Mouse (Mus musculus) spleen, adult 12 weeks (tissue): ENCODE data around the gene Zfp324.
"Not testable (repeated sequence)": the region's sequence is repeated elsewhere in the genome, so short reads cannot be mapped to it uniquely, and the experiment has no call there.

Source experiments
- DNase-seq: peaks from one replicate; pipeline ENCODE4 v3.0.0; 2022; ENCODE audit warnings: low spot score

Gene Zfp324

GRCm38 (mm10) chr7:12965678-12966091 is at the start of gene Zfp324:
Gene Zfp324 (plus strand): TSS chr7:12965838.
- DNase-seq: peak; percentile 76

GRCm38 (mm10) chr7:12920495-12920894 is 45.1 kb upstream of the Zfp324 start:
- not testable (repeated sequence) for DNase-seq

GRCm38 (mm10) chr7:12921318-12921704 is 44.3 kb upstream of the Zfp324 start:
- no peak for DNase-seq

GRCm38 (mm10) chr7:12921705-12922465 is 43.8 kb upstream of the Zfp324 start, which contains the start of gene Rps5:
Gene Rps5 (plus strand): TSS chr7:12922290.
- peak; percentile 94 for DNase-seq

- no peak for DNase-seq
Measured at GRCm38 (mm10) chr7:12922729-12923128, 42.9 kb upstream of the Zfp324 start.

- no peak for DNase-seq
Measured at GRCm38 (mm10) chr7:12926316-12926715, 39.3 kb upstream of the Zfp324 start.

GRCm38 (mm10) chr7:12927191-12927680 is 38.4 kb upstream of the Zfp324 start, which contains the start of gene Rnf225:
Gene Rnf225 (plus strand): TSS chr7:12927416.
- DNase-seq: no peak

GRCm38 (mm10) chr7:12927693-12928589 is 37.7 kb upstream of the Zfp324 start:
- no peak for DNase-seq

GRCm38 (mm10) chr7:12933615-12934140 is 32.0 kb upstream of the Zfp324 start:
- no peak for DNase-seq

- no peak for DNase-seq
Measured at GRCm38 (mm10) chr7:12934808-12935207, 30.8 kb upstream of the Zfp324 start.

GRCm38 (mm10) chr7:12937254-12937803 is 28.3 kb upstream of the Zfp324 start:
- not testable (repeated sequence) for DNase-seq

- DNase-seq: no peak
Measured at GRCm38 (mm10) chr7:12940599-12940998, 25.0 kb upstream of the Zfp324 start.

- DNase-seq: no peak
Measured at GRCm38 (mm10) chr7:12943488-12943887, 22.1 kb upstream of the Zfp324 start.

GRCm38 (mm10) chr7:12949032-12949871 is 16.4 kb upstream of the Zfp324 start:
- peak; percentile 89 for DNase-seq

- DNase-seq: no peak
Measured at GRCm38 (mm10) chr7:12949872-12950229, 15.8 kb upstream of the Zfp324 start.

GRCm38 (mm10) chr7:12954896-12955295 is 10.7 kb upstream of the Zfp324 start:
- no peak for DNase-seq

GRCm38 (mm10) chr7:12957511-12957910 is 8.1 kb upstream of the Zfp324 start:
- no peak for DNase-seq

- no peak for DNase-seq
Measured at GRCm38 (mm10) chr7:12958948-12959347, 6.7 kb upstream of the Zfp324 start.

GRCm38 (mm10) chr7:12959718-12960117 is 5.9 kb upstream of the Zfp324 start:
- no peak for DNase-seq

- peak; percentile 52 for DNase-seq
Measured at GRCm38 (mm10) chr7:12961511-12962141, 4.0 kb upstream of the Zfp324 start.
